Mouse (Mus musculus) kidney, embryonic 16.5 days (tissue): ENCODE measurements around the gene Rpl38. TPM values are rescaled to one million over a fixed set of nuclear protein-coding genes. Genes with fewer than 3 reads are reported as not detected.

Experiments used
- ATAC-seq: fragments of 200-750 bp; cut with Nextera tagmentation; 2 replicates; pipeline ENCODE4 v1.8.0; 2017; ENCODE audit warnings: moderate TSS enrichment; ENCODE audit not compliant: low FRiP score, low TSS enrichment
- H3K27ac ChIP-seq: fragments of 300-500 bp; sonication (generic); 2 replicates; pipeline ENCODE4 v1.5.1; 2014; ENCODE audit warnings: low read length
- H3K27me3 ChIP-seq: fragments of 300-500 bp; sonication (generic); 2 replicates; pipeline ENCODE4 v1.6.1; 2014; ENCODE audit warnings: low read length, control low read depth, mixed read lengths; ENCODE audit not compliant: insufficient read depth
- H3K36me3 ChIP-seq: fragments of 300-500 bp; sonication (generic); 2 replicates; pipeline ENCODE4 v1.6.1; 2014; ENCODE audit warnings: low read length, control low read depth, mixed read lengths; ENCODE audit not compliant: insufficient read depth
- H3K4me1 ChIP-seq: fragments of 300-500 bp; sonication (generic); 2 replicates; pipeline ENCODE4 v1.6.1; 2014; ENCODE audit warnings: low read length, control low read depth, mixed read lengths; ENCODE audit not compliant: insufficient read depth
- H3K4me2 ChIP-seq: fragments of 300-500 bp; sonication (generic); replicated peaks from 2 replicates; pipeline ENCODE4 v1.6.1; 2014; ENCODE audit warnings: low read depth, low read length
- H3K4me3 ChIP-seq: fragments of 300-500 bp; sonication (generic); 2 replicates; pipeline ENCODE4 v1.5.1; 2014; ENCODE audit warnings: mild to moderate bottlenecking, low read length
- H3K9ac ChIP-seq: fragments of 300-500 bp; sonication (generic); replicated peaks from 2 replicates; pipeline ENCODE4 v1.6.1; 2014; ENCODE audit warnings: low read length
- H3K9me3 ChIP-seq: fragments of 300-500 bp; sonication (generic); 2 replicates; pipeline ENCODE4 v1.6.1; 2016; ENCODE audit warnings: low read length, control low read depth
- WGBS: fragments of 180-500 bp; shearing (Covaris S2); extraction: QIAGEN DNeasy Blood & Tissue Kit; methylation state at CpG from one replicate; pipeline ENCODE4 v1.1.7; 2014; 5-methylcytosine and 5-hydroxymethylcytosine counted together
- polyA plus RNA-seq: library from polyadenylated mRNA; unstranded; fragments of >200 nt; fragmentation: Nextera tagmentation; extraction: Ambion mirVana; gene quantifications from 2 replicates; pipeline ENCODE4 v1.2.1, GENCODE M21; 2015

Rpl38 gene
- polyA plus RNA-seq, result 802 and 841 TPM in 2 replicates

- under 1% methylated on average over 17 of the region's 21 CpGs for WGBS
- peak; percentile 85 for ATAC-seq
These were observed at the start of gene Rpl38 for GRCm38 (mm10) chr11:114668301-114668710. TSS of gene Rpl38 (plus strand) at chr11:114668524.

DNA sequence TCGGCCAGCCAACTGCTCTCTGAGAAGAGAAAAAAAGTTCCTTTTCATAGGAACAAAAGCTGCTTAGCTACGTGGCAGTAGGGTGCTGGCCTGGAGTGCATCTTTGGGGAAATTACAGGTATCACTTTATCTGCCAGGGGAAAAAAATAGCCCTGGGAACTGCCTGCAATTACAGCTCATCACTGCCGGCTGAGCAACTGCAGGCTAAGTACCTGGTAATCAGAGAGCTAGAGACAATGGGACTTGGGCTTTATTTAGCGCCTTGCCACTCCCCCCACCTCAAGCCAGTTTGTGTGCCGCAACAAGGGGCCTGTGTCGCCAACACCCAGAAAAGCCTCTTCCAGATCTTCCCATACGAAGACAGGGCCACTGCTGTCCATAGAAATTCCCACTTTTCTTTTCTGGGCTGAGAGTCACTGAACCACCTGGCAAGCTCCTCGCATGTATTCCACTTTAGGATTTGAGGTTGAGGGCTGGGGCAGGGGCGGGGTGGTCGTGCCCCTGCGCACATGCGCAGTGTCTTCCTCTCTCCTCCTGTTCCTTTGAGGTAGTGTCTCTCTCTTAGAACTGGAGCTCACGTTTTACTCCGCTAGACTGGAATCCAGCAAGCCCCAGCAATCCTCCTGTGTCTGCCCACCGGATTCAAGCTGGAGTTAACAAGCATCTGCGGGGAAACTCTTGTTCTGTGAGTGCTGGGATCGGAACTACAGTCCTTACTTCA is 49.5 kb upstream of the Rpl38 start:
- H3K36me3 ChIP-seq, result no peaks in the 10 kb centered on the region
- no peaks in the 10 kb centered on the region for H3K4me1 ChIP-seq
- H3K4me2 ChIP-seq, result no peak overlapping the region
- ATAC-seq, result no peak
- no peaks in the 10 kb centered on the region for H3K9me3 ChIP-seq
- no peak overlapping the region for H3K27ac ChIP-seq
- H3K4me3 ChIP-seq, result no peak overlapping the region
- no peak overlapping the region for H3K9ac ChIP-seq
- 43% methylated on average over 17 of the region's 17 CpGs for WGBS
- H3K27me3 ChIP-seq, result no peaks in the 10 kb centered on the region

More at GRCm38 (mm10) chr11:114668301-114668710, at the start of gene Rpl38:
- Histone ChIP-seq H3K27me3 (0 out of 2 replicates have a peak, but pooled peaks cover 16% of the 10 kb centered on the region), H3K27ac (peak within 1 kb of the TSS; percentile 94), H3K36me3 (peaks cover 30% of the 10 kb centered on the region), H3K4me3 (peak within 1 kb of the TSS; percentile 89), H3K9ac (peak within 1 kb of the TSS; percentile 96), H3K4me2 (peak within 1 kb of the TSS; percentile 95), H3K9me3 (no peaks in the 10 kb centered on the region), H3K4me1 (peaks cover 16% of the 10 kb centered on the region)

DNA sequence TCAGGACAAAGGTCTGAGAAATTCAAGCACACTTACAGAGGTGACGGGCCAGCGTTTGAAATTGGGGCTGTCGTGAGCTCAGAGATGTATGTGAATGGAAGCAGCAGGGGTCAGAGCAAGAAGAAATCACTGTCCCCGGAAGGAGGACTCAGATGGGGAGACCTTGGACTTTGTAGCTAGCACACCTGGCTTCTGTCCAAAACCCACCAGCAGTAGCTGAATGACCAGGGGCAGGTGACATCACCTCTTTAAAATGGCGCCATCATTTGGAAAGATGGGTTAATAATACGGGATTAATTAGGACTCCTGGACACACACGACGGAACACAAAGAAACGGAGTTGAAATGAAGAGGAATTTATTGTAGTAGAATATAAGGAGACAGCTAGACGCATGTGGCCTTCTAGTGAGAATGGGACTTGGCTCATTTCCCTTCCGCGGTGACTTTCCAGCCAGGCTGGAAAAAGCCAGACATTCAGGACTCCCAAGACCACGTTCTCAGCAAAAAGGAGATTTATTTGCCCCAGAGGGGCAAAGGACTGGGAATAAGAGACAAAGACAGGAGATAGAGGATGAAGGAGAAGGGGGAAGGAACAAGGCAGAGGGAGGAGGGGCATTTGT is 42.1 kb upstream of the Rpl38 start:
- Histone ChIP-seq H3K36me3 (no peaks in the 10 kb centered on the region), H3K4me1 (no peaks in the 10 kb centered on the region), H3K9ac (no peak overlapping the region), H3K27ac (no peak overlapping the region), H3K4me3 (no peak overlapping the region), H3K4me2 (no peak overlapping the region), H3K9me3 (peaks cover 7% of the 10 kb centered on the region; the same call in 1 of the 2 replicates), H3K27me3 (no peaks in the 10 kb centered on the region)
- WGBS, result 62% methylated on average over 13 of the region's 13 CpGs
- no peak for ATAC-seq

- no peak for ATAC-seq
- WGBS, result 62% methylated on average over 4 of the region's 6 CpGs
These were observed 41.3 kb upstream of the Rpl38 start for GRCm38 (mm10) chr11:114627036-114627435.

GRCm38 (mm10) chr11:114628032-114628431 is 40.3 kb upstream of the Rpl38 start:
- WGBS, result 75% methylated on average over 12 of the region's 12 CpGs
- ATAC-seq, result no peak
- H3K36me3 ChIP-seq, result no peaks in the 10 kb centered on the region

More at GRCm38 (mm10) chr11:114627036-114627435, 41.3 kb upstream of the Rpl38 start:
- Histone ChIP-seq H3K27ac (no peak overlapping the region), H3K4me3 (no peak overlapping the region), H3K9ac (no peak overlapping the region), H3K4me2 (no peak overlapping the region), H3K36me3 (no peaks in the 10 kb centered on the region), H3K27me3 (no peaks in the 10 kb centered on the region), H3K9me3 (peaks cover 7% of the 10 kb centered on the region; the same call in 1 of the 2 replicates), H3K4me1 (no peaks in the 10 kb centered on the region)

GRCm38 (mm10) chr11:114630044-114630443 is 38.3 kb upstream of the Rpl38 start:
- no peak for ATAC-seq
- 87% methylated on average over 5 of the region's 5 CpGs for WGBS
- Histone ChIP-seq H3K36me3 (no peaks in the 10 kb centered on the region), H3K4me1 (no peaks in the 10 kb centered on the region), H3K4me3 (no peak overlapping the region), H3K4me2 (no peak overlapping the region), H3K27ac (no peak overlapping the region), H3K27me3 (peaks cover under 1% of the 10 kb centered on the region; the same call in 1 of the 2 replicates), H3K9ac (no peak overlapping the region), H3K9me3 (peaks cover 7% of the 10 kb centered on the region; the same call in 1 of the 2 replicates)

More at GRCm38 (mm10) chr11:114628032-114628431, 40.3 kb upstream of the Rpl38 start:
- H3K4me1 ChIP-seq, result no peaks in the 10 kb centered on the region
- H3K4me2 ChIP-seq, result no peak overlapping the region
- H3K4me3 ChIP-seq, result no peak overlapping the region
- no peak overlapping the region for H3K9ac ChIP-seq
- H3K27ac ChIP-seq, result no peak overlapping the region
- peaks cover 7% of the 10 kb centered on the region; the same call in 1 of the 2 replicates for H3K9me3 ChIP-seq
- H3K27me3 ChIP-seq, result no peaks in the 10 kb centered on the region

- Histone ChIP-seq H3K4me1 (no peaks in the 10 kb centered on the region), H3K9me3 (peaks cover 7% of the 10 kb centered on the region; the same call in 1 of the 2 replicates), H3K27me3 (peaks cover 16% of the 10 kb centered on the region), H3K27ac (no peak overlapping the region), H3K4me3 (no peak overlapping the region), H3K4me2 (no peak overlapping the region), H3K36me3 (no peaks in the 10 kb centered on the region), H3K9ac (no peak overlapping the region)
- ATAC-seq, result no peak
- WGBS, result 75% methylated on average over 8 of the region's 8 CpGs
These were observed 36.1 kb upstream of the Rpl38 start for GRCm38 (mm10) chr11:114632266-114632665.

DNA sequence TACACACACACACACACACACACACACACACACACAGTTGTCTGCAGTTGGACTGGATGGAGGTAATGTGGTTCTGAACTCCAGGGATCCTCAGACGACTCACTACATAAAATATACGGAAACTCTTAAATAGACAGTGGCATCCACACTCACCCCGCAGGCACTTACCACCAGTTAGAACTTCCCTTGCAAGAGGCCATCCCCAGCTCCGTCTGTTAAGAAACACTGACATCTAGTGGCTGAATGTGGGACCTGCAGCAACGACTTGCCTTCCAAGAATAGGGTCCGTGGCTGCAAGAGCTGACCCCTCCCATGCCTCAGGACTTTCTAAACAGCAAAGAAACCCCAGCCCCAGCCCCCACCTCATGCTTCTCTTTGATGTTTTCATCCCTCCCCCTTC is 32.0 kb upstream of the Rpl38 start:
- H3K36me3 ChIP-seq, result no peaks in the 10 kb centered on the region
- no peak overlapping the region for H3K4me3 ChIP-seq
- H3K9ac ChIP-seq, result no peak overlapping the region
- H3K9me3 ChIP-seq, result no peaks in the 10 kb centered on the region
- no peak overlapping the region for H3K27ac ChIP-seq
- ATAC-seq, result peak; percentile 69; the same call in 1 of the 2 replicates
- WGBS, result 0% methylated on average over 6 of the region's 6 CpGs
- H3K27me3 ChIP-seq, result peaks cover 41% of the 10 kb centered on the region
- H3K4me2 ChIP-seq, result peak overlapping the region; percentile 15; the same call in 1 of the 2 replicates
- H3K4me1 ChIP-seq, result peaks cover 6% of the 10 kb centered on the region; the same call in 1 of the 2 replicates

DNA sequence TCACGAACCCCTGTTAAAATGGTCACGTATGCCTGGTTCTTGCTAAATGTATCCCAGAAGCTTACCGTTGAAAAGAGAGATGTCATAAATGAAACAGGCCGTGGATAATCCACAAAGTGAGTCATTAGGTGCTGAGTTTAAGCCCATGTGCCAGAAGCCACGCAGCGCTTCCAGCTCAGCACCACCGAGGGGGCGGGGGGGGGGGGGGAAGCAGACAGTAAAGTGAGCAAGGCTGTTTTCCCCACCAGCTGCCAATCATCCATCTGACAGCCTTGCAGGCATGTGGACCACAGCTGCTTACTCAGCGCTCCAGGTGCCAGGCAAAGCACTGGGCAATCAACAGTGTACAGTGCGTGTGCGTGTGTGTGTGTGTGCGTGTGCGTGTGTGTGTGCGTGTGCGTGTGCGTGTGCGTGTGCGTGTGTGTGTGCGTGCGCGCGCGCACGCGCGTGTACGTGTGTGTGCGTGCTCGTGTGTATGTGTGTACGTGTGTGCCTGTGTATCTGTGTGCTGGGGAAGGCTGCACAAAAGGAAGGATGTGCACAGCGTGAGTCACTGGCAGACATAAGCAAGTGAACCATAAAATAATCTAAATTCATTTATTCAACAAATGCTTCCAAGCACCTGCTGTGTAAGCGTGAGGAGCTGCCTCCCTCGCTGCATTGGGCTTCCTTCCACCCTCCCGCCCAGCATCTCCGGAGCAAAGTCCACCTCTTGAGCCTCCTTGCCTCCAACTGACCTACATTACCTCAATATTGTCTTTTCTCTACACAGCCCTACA is 31.4 kb upstream of the Rpl38 start:
- ATAC-seq, result no peak
- Histone ChIP-seq H3K9ac (no peak overlapping the region), H3K36me3 (no peaks in the 10 kb centered on the region), H3K4me1 (peaks cover 6% of the 10 kb centered on the region; the same call in 1 of the 2 replicates), H3K27ac (no peak overlapping the region), H3K4me3 (no peak overlapping the region), H3K27me3 (peaks cover 41% of the 10 kb centered on the region), H3K9me3 (no peaks in the 10 kb centered on the region), H3K4me2 (peak overlapping the region; percentile 15; the same call in 1 of the 2 replicates)
- WGBS, result 63% methylated on average over 34 of the region's 35 CpGs
